Comparison of ENCODE assay signal across 8 mouse cellular contexts in the genomic region with DNA sequence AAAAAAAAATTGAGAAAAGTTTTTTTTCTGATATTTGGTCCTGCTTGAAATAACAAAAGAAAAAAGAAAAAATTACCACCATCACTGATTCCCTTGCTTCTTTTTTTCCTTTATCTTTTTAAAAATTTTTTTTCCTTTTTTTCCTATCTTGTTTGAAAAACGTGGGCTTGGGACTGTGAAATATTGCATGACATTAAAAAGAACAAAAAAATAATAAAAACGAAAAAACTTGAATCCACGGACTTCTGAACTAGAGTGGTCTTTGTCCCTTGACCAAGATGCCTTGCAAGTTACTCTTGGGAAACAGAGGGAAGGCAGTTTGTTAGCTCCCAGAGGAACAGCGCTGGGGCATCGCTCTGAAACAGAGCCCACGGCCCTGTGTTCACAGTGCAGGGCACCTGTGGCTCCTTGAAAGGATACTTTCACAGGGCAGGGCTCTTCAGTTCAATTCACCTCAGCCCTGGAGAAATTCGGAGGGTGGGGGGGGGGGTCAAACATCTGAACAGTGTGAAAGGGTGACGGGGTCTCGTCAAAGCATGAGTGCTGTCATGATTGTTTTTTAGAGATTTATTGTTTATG. TPM values are rescaled to one million over a fixed set of nuclear protein-coding genes. Genes with fewer than 3 reads are reported as not detected.
A peak's percentile ranks its signal among the peaks of the same experiment; 100 is the strongest.
DNase-seq lines count a peak whose midpoint lies in the region; ATAC-seq and TF ChIP-seq lines count a peak whose summit lies in the region.

No protein-coding gene starts in this region.

- no peak for TF ChIP-seq POLR2A in cerebellum, adult 2 months (IDR thresholded peaks at IDR 0.05; ENCODE audit: borderline replicate concordance, insufficient read depth, low read length)
- no peak for TF ChIP-seq POLR2A in spleen, adult 2 months (IDR thresholded peaks at IDR 0.05; ENCODE audit: low read depth, low read length)

- no peak for DNase-seq in cerebellum, adult 2 months
- DNase-seq in cerebellum, adult 11 months: no peak
- DNase-seq in spleen, adult 2 months (ENCODE audit: low read depth in 1 of 2, low spot score in 2 of 2): no peak
- no peak for DNase-seq in spleen, adult 18-20 months
- DNase-seq in liver, embryonic 14.5 days (ENCODE audit: low read depth in 3 of 3, low spot score in 3 of 3): no peak
- DNase-seq in gastrocnemius, postnatal 4 days (ENCODE audit: low spot score in 2 of 2): no peak
- DNase-seq in kidney, adult 11 months: no peak
- DNase-seq in cerebellum, adult 18-20 months: no peak

- no peak for ATAC-seq in liver, embryonic 14.5 days (ENCODE audit: insufficient read depth)

- TF ChIP-seq CTCF in cerebellum, adult 2 months (IDR thresholded peaks at IDR 0.05; ENCODE audit: borderline replicate concordance, insufficient read depth, low read depth, low read length): no peak
- TF ChIP-seq CTCF in spleen, adult 2 months (IDR thresholded peaks at IDR 0.05; ENCODE audit: extremely low read depth, insufficient read depth, insufficient read length, insufficient replicate concordance): no peak
- TF ChIP-seq CTCF in liver, embryonic 14.5 days (IDR thresholded peaks at IDR 0.05; ENCODE audit: low read depth): no peak

- TF ChIP-seq EP300 in liver, embryonic 14.5 days (IDR thresholded peaks at IDR 0.05; ENCODE audit: low read depth): no peak

- H3K4me2 ChIP-seq in liver, embryonic 14.5 days (ENCODE audit: low read depth): peak overlapping the region; percentile 74

- peak overlapping the region; percentile 57 for H3K4me3 ChIP-seq in cerebellum, adult 2 months (replicated peaks; ENCODE audit: insufficient read depth, low read depth, low read length)
- peak overlapping the region; percentile 64; the same call in 1 of the 2 replicates for H3K4me3 ChIP-seq in spleen, adult 2 months (ENCODE audit: extremely low read depth, insufficient read depth, insufficient read length)
- peak overlapping the region; percentile 63 to 71 for H3K4me3 ChIP-seq in liver, embryonic 14.5 days (ENCODE audit: insufficient read depth in 1 of 2, low read depth in 2 of 2, low read length in 2 of 2)

- peak overlapping the region; percentile 66 for H3K9ac ChIP-seq in liver, embryonic 14.5 days (replicated peaks)

- H3K36me3 ChIP-seq in spleen, adult 2 months (ENCODE audit: control insufficient read depth, insufficient read depth, low read length): no peaks in the 10 kb centered on the region
- no peaks in the 10 kb centered on the region for H3K36me3 ChIP-seq in liver, embryonic 14.5 days (replicated peaks; ENCODE audit: control insufficient read depth, insufficient read depth, low read depth)

- H3K27ac ChIP-seq in cerebellum, adult 2 months (ENCODE audit: insufficient read depth, low read length): no peak overlapping the region
- H3K27ac ChIP-seq in spleen, adult 2 months (ENCODE audit: insufficient read depth, low read length): no peak overlapping the region
- no peak overlapping the region for H3K27ac ChIP-seq in liver, embryonic 14.5 days

- no peaks in the 10 kb centered on the region for H3K9me3 ChIP-seq in liver, embryonic 14.5 days (ENCODE audit: control insufficient read depth, low read length)

- peaks cover 30% of the 10 kb centered on the region for H3K4me1 ChIP-seq in cerebellum, adult 2 months (ENCODE audit: control insufficient read depth, insufficient read depth, low read length)
- H3K4me1 ChIP-seq in spleen, adult 2 months (ENCODE audit: control insufficient read depth, insufficient read depth, insufficient read length): peaks cover 8% of the 10 kb centered on the region; the same call in 1 of the 2 replicates
- H3K4me1 ChIP-seq in liver, embryonic 14.5 days (replicated peaks; ENCODE audit: control insufficient read depth in 2 of 2, insufficient read depth in 2 of 2, low read length in 1 of 2): peaks cover 0 to 2% of the 10 kb centered on the region in 2 experiments; a peak in 2 of 4 replicates

- H3K27me3 ChIP-seq in cerebellum, adult 2 months (ENCODE audit: control insufficient read depth, insufficient read depth, low read length): no peaks in the 10 kb centered on the region
- no peaks in the 10 kb centered on the region for H3K27me3 ChIP-seq in spleen, adult 2 months (ENCODE audit: control insufficient read depth, insufficient read depth, low read length)
- no peaks in the 10 kb centered on the region; the same call in 1 of the 2 replicates for H3K27me3 ChIP-seq in liver, embryonic 14.5 days (ENCODE audit: control insufficient read depth, insufficient read depth, low read length)

- 28% methylated on average over 9 of the region's 9 CpGs for WGBS in cerebellum, adult 2 months
- WGBS in spleen, adult 2 months: 35% methylated on average over 9 of the region's 9 CpGs
- WGBS in liver, embryonic 14.5 days (ENCODE audit: insufficient replicate concordance): 38% methylated on average over 9 of the region's 9 CpGs

RNA-seq across cellular contexts. Expression of a gene that starts 22.6 kb away (rescaled TPM):
- polyA plus RNA-seq in cerebellum, adult 2 months (2012; rRNA removed): 13.9 and 15.1 TPM in 2 replicates
- 23.0 and 27.4 TPM in 2 replicates for polyA plus RNA-seq in spleen, adult 2 months (2012; rRNA removed)
- 6.2 and 8.4 TPM in 2 replicates for polyA plus RNA-seq in liver, embryonic 14.5 days (2012; rRNA removed)
- polyA plus RNA-seq in liver, embryonic 14.5 days (2014; fragmentation: Nextera tagmentation; extraction: Ambion mirVana): 12.6 and 15.0 TPM in 2 replicates
- 10 to 100 TPM; 21.5 to 26.1 TPM for total RNA-seq in gastrocnemius, postnatal 4 days (2021)

RNA-seq across cellular contexts. Expression of a gene that starts 46.0 kb away (rescaled TPM):
- 144 and 148 TPM in 2 replicates for polyA plus RNA-seq in cerebellum, adult 2 months (2012; rRNA removed)
- 98.1 and 155 TPM in 2 replicates for polyA plus RNA-seq in spleen, adult 2 months (2012; rRNA removed)
- polyA plus RNA-seq in liver, embryonic 14.5 days (2012; rRNA removed): 37.5 and 37.6 TPM in 2 replicates
- polyA plus RNA-seq in liver, embryonic 14.5 days (2014; fragmentation: Nextera tagmentation; extraction: Ambion mirVana): 27.4 and 34.1 TPM in 2 replicates
- 10 to 100 TPM; 50.5 to 53.8 TPM for total RNA-seq in gastrocnemius, postnatal 4 days (2021)

RNA-seq across cellular contexts. Expression of a gene that starts 47.6 kb away (rescaled TPM):
- 91.0 and 93.9 TPM in 2 replicates for polyA plus RNA-seq in cerebellum, adult 2 months (2012; rRNA removed)
- 66.0 and 78.5 TPM in 2 replicates for polyA plus RNA-seq in spleen, adult 2 months (2012; rRNA removed)
- polyA plus RNA-seq in liver, embryonic 14.5 days (2012; rRNA removed): 19.0 and 21.2 TPM in 2 replicates
- polyA plus RNA-seq in liver, embryonic 14.5 days (2014; fragmentation: Nextera tagmentation; extraction: Ambion mirVana): 6.3 and 7.6 TPM in 2 replicates
- total RNA-seq in gastrocnemius, postnatal 4 days (2021): 10 to 100 TPM; 44.9 to 45.6 TPM
